Mouse (Mus musculus): Measurements from ENCODE around the gene Med13l. TPM values are rescaled to one million over a fixed set of nuclear protein-coding genes. Genes with fewer than 3 reads are reported as not detected.

Gene Med13l
- total and polyA plus RNA-seq, 3 experiments: 2.0 to 11.0 (median 10.1) TPM

DNA sequence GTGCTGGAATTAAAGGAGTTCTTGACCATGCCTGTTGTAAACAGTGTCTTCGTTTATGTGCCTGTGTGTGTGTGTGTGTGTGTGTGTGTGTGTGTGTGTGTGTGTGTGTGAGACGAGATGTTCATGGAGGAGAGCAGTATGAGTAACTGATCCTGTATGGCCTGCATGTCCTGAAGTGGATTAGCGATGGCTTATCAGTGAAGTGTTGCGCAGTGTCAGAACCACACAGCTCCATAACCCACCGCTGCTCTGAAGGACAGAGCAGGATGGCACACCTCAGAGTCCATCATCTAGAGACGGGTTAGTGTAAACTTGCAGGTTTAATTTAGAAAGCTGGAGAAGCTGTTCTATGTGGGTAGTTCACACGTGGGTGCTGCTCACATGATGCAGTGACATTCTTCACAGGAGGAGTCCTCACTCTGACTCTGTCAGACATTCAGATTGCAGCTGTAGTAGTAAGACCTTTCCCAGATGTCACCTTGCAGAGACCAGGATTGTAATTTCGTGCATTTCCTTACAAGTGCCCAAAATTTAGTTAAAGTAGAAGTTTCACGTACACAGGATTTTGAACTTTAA, 78.1 kb downstream of the Med13l start:
- Histone ChIP-seq H3K27ac (ENCODE audit: insufficient read depth, low read depth) (no peak overlapping the region), H3K4me2 (ENCODE audit: insufficient read depth, low read depth, poor library complexity, severe bottlenecking) (no peak overlapping the region)

DNA sequence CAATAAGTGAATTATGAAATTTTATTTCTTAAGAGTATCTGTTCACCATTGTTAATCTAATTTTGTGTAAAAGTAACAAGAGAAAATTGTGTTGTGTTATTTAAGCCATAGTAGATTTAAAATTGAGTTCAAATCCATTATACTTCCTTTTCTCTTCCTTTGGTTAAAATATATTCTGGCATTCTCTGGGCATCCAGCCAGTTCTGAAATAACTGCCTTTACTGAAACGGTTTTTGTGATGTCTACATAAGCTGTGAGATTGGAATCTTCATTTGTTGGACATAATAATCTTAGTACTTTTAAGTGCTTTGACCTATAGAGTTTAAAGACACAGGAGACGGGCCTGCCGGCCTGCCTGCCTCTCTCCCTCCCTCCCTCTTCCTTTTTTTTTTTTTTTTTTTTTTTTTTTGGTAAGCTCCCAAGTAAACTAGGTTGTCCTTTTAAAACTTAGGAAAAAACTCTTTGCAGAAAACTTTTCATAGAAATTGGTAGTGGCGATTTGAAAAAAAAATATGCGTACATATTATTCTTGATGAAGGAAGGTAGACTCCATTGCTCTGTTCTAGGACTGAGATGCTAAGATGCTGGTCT, 78.7 kb downstream of the Med13l start:
- Histone ChIP-seq H3K27me3 (replicated peaks) (no peaks in the 10 kb centered on the region), H3K4me2 (ENCODE audit: insufficient read depth, low read depth, poor library complexity, severe bottlenecking) (no peak overlapping the region), H3K4me1 (ENCODE audit: control insufficient read depth in 1 of 2, insufficient read depth in 2 of 2) (peaks cover 0 to 31% of the 10 kb centered on the region in 2 experiments; a peak in 2 of 4 replicates), H3K4me3 (replicated peaks in 1 of 3; ENCODE audit: low read depth in 2 of 3, low read length in 2 of 3, poor library complexity in 1 of 3) (no peak overlapping the region), H3K27ac (ENCODE audit: insufficient read depth, low read depth) (no peak overlapping the region), H3K9ac (ENCODE audit: insufficient read depth, low read depth) (no peak overlapping the region), H3K79me2 (replicated peaks; ENCODE audit: control insufficient read depth, extremely low read depth, insufficient read depth, poor library complexity, severe bottlenecking) (no peaks in the 10 kb centered on the region; the same call in 1 of the 2 replicates), H3K36me3 (replicated peaks in 1 of 2; ENCODE audit: control insufficient read depth in 1 of 2, insufficient read depth in 1 of 2, low read length in 1 of 2) (peaks cover 3 to 27% of the 10 kb centered on the region in 2 experiments), H3K9me3 (replicated peaks; ENCODE audit: low read length) (no peaks in the 10 kb centered on the region)
- TF ChIP-seq UBTF (IDR thresholded peaks at IDR 0.05; ENCODE audit: low read depth, low read length) (no peak), EP300 (IDR thresholded peaks at IDR 0.05; ENCODE audit: low read length) (no peak), RAD21 (IDR thresholded peaks at IDR 0.05; ENCODE audit: low read depth, low read length) (no peak), ETS1 (conservative IDR thresholded peaks at IDR 0.05; ENCODE audit: low read depth, low read length) (no peak), JUND (conservative IDR thresholded peaks at IDR 0.05; ENCODE audit: low read depth, low read length) (no peak), MAFK (IDR thresholded peaks at IDR 0.05; ENCODE audit: insufficient replicate concordance, low read length) (no peak), MAX (IDR thresholded peaks at IDR 0.05; ENCODE audit: low read length) (no peak), CTCF (conservative IDR thresholded peaks at IDR 0.05 in 1 of 2, IDR thresholded peaks at IDR 0.05 in 1 of 2; ENCODE audit: low read depth in 2 of 2, low read length in 2 of 2) (no peak)
- no peak for DNase-seq (ENCODE audit: extremely low read depth)
- dilution Hi-C loops (cut with MboI; ENCODE audit: extremely low pct_ligation_motif_present, extremely low pct_unique_long_range_greater_than_20kb, low sequenced_read_pairs): no loop called here
- in situ Hi-C loops (cut with MboI; ENCODE audit: low pct_ligation_motif_present, low pct_unique_long_range_greater_than_20kb, low sequenced_read_pairs): no loop called here

More for the DNA sequence above, 78.1 kb downstream of the Med13l start:
- DNase-seq (ENCODE audit: extremely low read depth): no peak
- Histone ChIP-seq H3K9ac (ENCODE audit: insufficient read depth, low read depth) (no peak overlapping the region), H3K4me3 (replicated peaks in 1 of 3; ENCODE audit: low read depth in 2 of 3, low read length in 2 of 3, poor library complexity in 1 of 3) (no peak overlapping the region), H3K79me2 (replicated peaks; ENCODE audit: control insufficient read depth, extremely low read depth, insufficient read depth, poor library complexity, severe bottlenecking) (no peaks in the 10 kb centered on the region; the same call in 1 of the 2 replicates), H3K27me3 (replicated peaks) (no peaks in the 10 kb centered on the region), H3K36me3 (replicated peaks in 1 of 2; ENCODE audit: control insufficient read depth in 1 of 2, insufficient read depth in 1 of 2, low read length in 1 of 2) (peaks cover 3 to 30% of the 10 kb centered on the region in 2 experiments), H3K9me3 (replicated peaks; ENCODE audit: low read length) (no peaks in the 10 kb centered on the region), H3K4me1 (ENCODE audit: control insufficient read depth in 1 of 2, insufficient read depth in 2 of 2) (peaks cover 0 to 31% of the 10 kb centered on the region in 2 experiments; a peak in 2 of 4 replicates)
- dilution Hi-C loops (cut with MboI; ENCODE audit: extremely low pct_ligation_motif_present, extremely low pct_unique_long_range_greater_than_20kb, low sequenced_read_pairs): no loop called here
- TF ChIP-seq TCF12 (IDR thresholded peaks at IDR 0.05; ENCODE audit: low read depth, low read length) (no peak), SIN3A (IDR thresholded peaks at IDR 0.05; ENCODE audit: low read length) (no peak), ZMIZ1 (IDR thresholded peaks at IDR 0.05; ENCODE audit: low read depth, low read length) (no peak), BHLHE40 (IDR thresholded peaks at IDR 0.05; ENCODE audit: low read depth, low read length) (no peak), SMC3 (IDR thresholded peaks at IDR 0.05; ENCODE audit: low read depth, low read length) (no peak), IRF4 (IDR thresholded peaks at IDR 0.05; ENCODE audit: low read depth, low read length) (no peak), NELFE (IDR thresholded peaks at IDR 0.05; ENCODE audit: low read depth, low read length) (no peak)
- in situ Hi-C loops (cut with MboI; ENCODE audit: low pct_ligation_motif_present, low pct_unique_long_range_greater_than_20kb, low sequenced_read_pairs): no loop called here
